Mouse (Mus musculus): ENCODE results near the gene Them7.

DNA sequence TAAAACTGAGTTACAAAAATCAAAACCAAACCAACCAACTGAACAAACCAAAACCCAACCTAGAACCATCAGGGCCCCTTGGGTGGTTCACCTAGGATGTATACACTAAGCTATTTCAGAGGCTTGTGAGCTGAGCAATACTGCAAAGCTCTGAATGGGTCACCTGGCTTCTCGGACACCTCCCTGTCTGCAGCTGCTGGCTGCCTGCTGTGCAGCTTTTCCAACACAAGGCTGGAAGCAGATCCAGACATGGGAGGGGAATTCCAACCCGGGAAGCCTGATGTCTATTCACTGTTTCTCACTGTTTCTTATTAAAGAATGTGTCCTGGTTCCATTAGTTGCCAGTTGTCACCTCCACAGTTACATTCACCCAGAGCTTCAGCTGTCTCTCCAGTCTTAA lies 39.1 kb downstream of the Them7 start:
- TF ChIP-seq CTCF (IDR thresholded peaks at IDR 0.05; ENCODE audit: low read depth), result no peak
- no peak for TF ChIP-seq EP300 (optimal IDR thresholded peaks at IDR 0.05)

All from stomach, postnatal 0 days (tissue).